Mouse (Mus musculus): ENCODE data around the gene Hjurp.
"Not testable (repeated sequence)": the region's sequence is repeated elsewhere in the genome, so short reads cannot be mapped to it uniquely, and the experiment has no call there.

The Hjurp gene

GRCm38 (mm10) chr1:88223011-88223515 lies 54.4 kb downstream of the Hjurp start:
- not testable (repeated sequence) for DNase-seq (ENCODE audit: low spot score)

GRCm38 (mm10) chr1:88222216-88222615 lies 55.2 kb downstream of the Hjurp start:
- no peak for DNase-seq (ENCODE audit: low spot score)

GRCm38 (mm10) chr1:88220336-88220735 lies 57.1 kb downstream of the Hjurp start:
- DNase-seq (ENCODE audit: low spot score), result no peak

- DNase-seq (ENCODE audit: low spot score), result no peak
These were observed 58.4 kb downstream of the Hjurp start for GRCm38 (mm10) chr1:88219054-88219453.

- no peak for DNase-seq (ENCODE audit: low spot score)
These were observed 58.8 kb downstream of the Hjurp start for GRCm38 (mm10) chr1:88218591-88218990.

GRCm38 (mm10) chr1:88218051-88218450 lies 59.4 kb downstream of the Hjurp start:
- DNase-seq (ENCODE audit: low spot score), result no peak

- no peak for DNase-seq (ENCODE audit: low spot score)
These were observed 59.9 kb downstream of the Hjurp start for GRCm38 (mm10) chr1:88217576-88217975.

- no peak for DNase-seq (ENCODE audit: low spot score)
These were observed 60.3 kb downstream of the Hjurp start for GRCm38 (mm10) chr1:88217144-88217543.

- DNase-seq (ENCODE audit: low spot score), result no peak
These were observed 60.9 kb downstream of the Hjurp start for GRCm38 (mm10) chr1:88216551-88216950.

GRCm38 (mm10) chr1:88215466-88216380 lies 61.7 kb downstream of the Hjurp start:
- no peak for DNase-seq (ENCODE audit: low spot score)

GRCm38 (mm10) chr1:88214462-88214952 lies 62.9 kb downstream of the Hjurp start:
- DNase-seq (ENCODE audit: low spot score), result no peak

- peak; percentile 36 for DNase-seq (ENCODE audit: low spot score)
These were observed 63.5 kb downstream of the Hjurp start for GRCm38 (mm10) chr1:88213766-88214461.

GRCm38 (mm10) chr1:88213061-88213460 lies 64.4 kb downstream of the Hjurp start:
- DNase-seq (ENCODE audit: low spot score), result no peak
